Mouse (Mus musculus): Measurements from ENCODE around the gene Cd24a. TPM values are rescaled to one million over a fixed set of nuclear protein-coding genes. Genes with fewer than 3 reads are reported as not detected.
A peak's percentile ranks its signal among the peaks of the same experiment; 100 is the strongest.

Gene Cd24a
- total RNA-seq, 2 experiments from 2014 or later, result 3,214 to 5,406 TPM

DNA sequence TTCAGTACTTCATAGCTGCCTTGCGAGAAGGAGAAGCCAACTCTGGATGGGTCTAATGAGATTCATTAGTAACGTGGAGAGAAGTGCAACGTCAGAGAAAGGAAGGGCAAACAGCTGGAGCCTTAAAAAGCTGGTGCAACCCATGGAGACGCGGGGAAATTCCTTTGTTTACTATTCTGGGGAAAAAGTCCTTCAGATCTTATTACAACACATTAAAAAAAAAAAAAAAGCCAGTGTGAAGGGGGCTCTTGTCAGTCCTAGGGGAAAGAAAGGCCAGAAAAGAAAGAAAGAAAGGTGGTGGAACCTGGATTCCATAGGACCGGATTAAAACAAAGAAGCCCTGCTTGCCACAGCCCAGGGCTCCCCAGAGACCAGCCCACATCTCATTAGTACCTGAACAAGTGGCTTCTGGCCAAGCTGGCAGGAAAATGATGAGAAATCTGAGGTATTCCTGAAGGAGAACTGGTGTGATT lies 41.0 kb downstream of the Cd24a start:
- ATAC-seq (replicated peaks; ENCODE audit: low FRiP score, poor library complexity, severe bottlenecking), result no peak

DNA sequence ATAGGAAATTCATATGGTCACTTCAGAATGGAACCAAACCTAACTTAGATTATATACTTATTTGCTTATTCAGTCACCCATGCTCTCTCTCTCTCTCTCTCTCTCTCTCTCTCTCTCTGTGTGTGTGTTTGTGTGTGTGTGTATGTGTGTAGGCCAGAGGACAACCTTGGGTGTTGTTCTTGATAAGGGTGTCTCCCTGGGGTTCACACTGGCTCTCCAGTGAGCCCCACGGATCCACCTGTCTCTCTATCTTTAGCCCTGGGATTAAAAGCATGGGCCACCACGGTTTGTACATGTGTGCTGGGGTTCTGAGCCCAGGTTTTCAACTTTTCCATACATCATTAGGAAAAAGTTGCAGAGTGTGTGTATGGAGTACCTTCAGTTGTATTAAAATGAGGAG lies 41.9 kb downstream of the Cd24a start:
- ATAC-seq (replicated peaks; ENCODE audit: low FRiP score, poor library complexity, severe bottlenecking), result peak; percentile 42; the same call in 1 of the 2 replicates

DNA sequence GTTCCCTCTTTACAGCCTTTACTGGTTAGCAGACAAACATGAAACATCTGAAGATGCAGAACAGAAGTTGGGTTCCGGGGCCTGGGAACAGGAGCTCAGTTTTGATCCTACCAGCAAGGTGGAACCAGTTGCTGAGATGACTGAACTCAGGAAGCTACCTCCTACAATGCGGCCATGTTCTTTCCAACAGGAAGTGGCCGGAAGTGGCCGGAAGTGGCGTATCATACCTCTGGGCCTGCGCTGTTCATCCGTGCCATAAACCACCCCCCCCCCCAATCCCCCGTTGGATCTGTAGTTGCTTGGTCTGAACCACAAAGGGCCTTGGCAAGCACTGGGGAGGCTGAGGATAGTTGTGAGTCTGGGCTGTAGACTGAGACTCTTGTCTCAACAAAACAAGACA lies 45.4 kb downstream of the Cd24a start:
- no peak for ATAC-seq (replicated peaks; ENCODE audit: low FRiP score, poor library complexity, severe bottlenecking)

DNA sequence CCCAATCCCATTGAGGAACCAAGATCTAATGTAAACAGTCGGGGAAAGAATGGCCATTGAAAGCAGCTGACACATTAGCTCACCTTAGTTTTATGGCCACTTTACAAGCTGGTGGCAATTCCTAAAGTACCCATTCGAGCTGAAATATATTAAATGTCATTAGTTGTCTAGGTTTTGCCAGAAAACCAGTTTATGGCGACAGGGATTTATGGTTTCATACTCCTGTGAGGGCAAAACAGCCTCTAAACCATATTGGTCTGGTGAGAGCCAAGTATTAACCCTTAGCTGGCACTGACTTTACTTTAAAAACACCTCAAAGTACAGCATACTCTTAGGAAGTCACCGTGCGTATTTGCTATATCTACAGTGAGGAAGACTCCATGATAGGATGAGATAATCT lies 46.3 kb downstream of the Cd24a start:
- no peak for ATAC-seq (replicated peaks; ENCODE audit: low FRiP score, poor library complexity, severe bottlenecking)

DNA sequence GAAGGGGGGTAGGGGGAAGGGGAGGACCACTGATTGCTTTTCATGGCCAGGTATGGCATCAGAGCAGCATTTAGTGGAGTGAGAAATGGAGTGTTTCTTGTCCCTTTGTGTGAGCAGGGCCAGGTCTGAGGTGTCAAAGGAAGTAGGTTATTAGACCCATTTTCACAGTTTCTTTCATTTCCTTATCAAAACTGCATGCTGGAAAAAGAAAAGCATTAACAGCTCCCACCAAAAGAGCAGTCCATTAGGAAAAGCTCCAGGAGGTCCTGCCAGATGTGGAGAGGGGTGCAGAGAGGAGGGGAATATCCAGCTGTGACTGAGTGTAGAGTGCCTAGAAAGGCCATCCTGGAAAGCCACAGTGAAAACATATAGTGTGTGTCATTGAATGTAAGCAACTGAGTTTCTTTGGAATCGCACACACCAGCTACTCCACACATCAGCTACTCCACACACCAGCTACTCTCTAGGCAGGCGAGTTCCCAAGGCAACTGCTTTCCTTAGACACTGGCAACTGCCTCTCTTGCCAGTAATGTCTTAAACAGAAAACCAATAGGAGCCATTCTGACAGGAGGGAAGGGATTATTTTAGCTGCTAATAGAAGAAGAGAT lies 46.8 kb downstream of the Cd24a start:
- peak; percentile 28 for ATAC-seq (replicated peaks; ENCODE audit: low FRiP score, poor library complexity, severe bottlenecking)

DNA sequence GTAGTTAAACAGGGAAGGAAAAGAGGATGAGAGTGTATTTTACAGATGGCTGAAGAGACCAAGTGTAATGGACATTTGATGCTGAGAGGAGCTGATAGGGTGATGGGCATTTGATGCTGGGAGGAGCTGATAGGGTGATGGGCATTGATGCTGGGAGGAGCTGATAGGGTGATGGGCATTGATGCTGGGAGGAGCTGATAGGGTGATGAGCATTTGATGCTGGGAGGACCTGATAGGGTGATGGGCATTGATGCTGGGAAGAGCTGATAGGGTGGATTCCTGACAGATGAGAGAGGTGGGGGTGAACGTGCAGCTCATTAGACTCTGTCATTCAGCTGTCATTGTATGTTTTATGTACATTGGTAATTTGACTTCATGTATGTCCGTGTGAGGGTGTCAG lies 47.5 kb downstream of the Cd24a start:
- ATAC-seq (replicated peaks; ENCODE audit: low FRiP score, poor library complexity, severe bottlenecking), result peak; percentile 88

DNA sequence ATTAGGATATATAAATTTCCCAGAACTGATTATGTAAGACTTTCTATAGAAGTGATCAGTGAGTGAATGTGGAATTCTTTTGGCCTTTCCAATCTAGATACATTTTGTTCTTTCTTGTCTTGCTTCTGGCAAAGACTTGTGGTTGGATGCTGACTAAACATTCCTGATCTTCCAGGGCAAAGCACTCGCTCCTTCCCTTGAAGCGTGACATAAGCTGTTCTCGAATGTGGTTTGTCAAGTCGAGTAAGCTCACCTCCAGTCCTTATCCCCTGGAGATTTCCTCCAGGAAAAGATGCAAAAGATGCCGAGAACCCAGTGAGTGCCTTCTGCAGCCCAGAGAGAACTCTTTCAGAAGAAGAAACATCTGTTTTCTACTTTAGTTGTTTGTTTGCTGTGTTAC lies 51.1 kb downstream of the Cd24a start:
- ATAC-seq (replicated peaks; ENCODE audit: low FRiP score, poor library complexity, severe bottlenecking), result no peak

DNA sequence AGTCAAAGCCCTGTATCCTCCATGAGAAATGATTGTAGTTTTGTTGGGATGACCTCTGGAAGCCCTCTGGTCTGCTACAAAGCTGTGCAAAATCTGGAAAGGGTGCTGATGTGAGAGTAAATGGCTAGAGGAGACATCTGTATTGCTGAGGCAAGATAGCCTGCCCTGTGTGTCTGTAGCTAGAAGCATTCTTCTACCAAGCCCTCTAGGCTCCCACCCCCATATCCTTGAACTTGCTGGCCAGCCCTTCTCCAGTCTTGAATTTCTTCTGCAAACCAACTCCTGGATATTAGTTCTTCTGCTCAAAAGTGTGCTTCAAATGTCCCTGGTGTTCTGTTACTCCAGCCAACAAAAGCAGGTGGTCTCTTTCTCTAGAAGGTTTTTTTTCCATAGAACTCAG lies 51.8 kb downstream of the Cd24a start:
- ATAC-seq (replicated peaks; ENCODE audit: low FRiP score, poor library complexity, severe bottlenecking), result no peak

DNA sequence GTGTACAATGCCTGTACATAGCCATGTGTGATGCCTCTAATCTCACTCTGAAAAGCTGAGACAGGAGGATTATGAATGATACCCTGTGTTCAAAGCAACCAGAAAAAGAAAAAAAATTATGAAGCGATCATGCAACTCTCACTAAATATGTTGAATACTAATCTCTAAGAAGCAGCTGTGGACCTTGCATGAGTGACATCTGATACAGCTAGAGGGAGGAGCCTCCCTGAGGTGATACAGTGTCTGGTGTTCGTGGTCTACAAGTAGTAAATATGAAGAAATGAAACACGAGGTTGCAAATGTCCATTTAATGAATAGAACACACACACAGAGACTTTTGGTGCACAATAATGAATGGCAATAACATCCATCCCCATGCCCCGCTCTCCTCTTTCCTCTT lies 52.5 kb downstream of the Cd24a start:
- peak; percentile 88 for ATAC-seq (replicated peaks; ENCODE audit: low FRiP score, poor library complexity, severe bottlenecking)

DNA sequence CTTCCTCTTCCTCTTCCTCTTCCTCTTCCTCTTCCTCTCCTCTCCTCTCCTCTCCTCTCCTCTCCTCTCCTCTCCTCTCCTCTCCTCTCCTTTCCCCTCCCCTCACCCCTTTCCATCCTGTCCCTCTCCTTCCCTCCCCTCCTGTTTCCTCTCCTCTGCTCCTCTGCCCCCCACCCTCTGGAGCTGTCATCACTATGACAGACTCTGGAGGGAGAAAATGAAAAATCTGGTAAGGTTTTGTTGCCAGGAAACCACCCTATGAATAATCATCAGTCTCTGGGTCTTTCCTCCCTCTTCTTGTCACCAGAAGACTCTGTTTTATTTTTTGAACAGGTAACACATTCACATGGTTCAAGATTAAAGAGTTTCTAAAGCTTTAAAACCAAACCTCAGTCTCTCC lies 53.0 kb downstream of the Cd24a start:
- ATAC-seq (replicated peaks; ENCODE audit: low FRiP score, poor library complexity, severe bottlenecking), result no peak

DNA sequence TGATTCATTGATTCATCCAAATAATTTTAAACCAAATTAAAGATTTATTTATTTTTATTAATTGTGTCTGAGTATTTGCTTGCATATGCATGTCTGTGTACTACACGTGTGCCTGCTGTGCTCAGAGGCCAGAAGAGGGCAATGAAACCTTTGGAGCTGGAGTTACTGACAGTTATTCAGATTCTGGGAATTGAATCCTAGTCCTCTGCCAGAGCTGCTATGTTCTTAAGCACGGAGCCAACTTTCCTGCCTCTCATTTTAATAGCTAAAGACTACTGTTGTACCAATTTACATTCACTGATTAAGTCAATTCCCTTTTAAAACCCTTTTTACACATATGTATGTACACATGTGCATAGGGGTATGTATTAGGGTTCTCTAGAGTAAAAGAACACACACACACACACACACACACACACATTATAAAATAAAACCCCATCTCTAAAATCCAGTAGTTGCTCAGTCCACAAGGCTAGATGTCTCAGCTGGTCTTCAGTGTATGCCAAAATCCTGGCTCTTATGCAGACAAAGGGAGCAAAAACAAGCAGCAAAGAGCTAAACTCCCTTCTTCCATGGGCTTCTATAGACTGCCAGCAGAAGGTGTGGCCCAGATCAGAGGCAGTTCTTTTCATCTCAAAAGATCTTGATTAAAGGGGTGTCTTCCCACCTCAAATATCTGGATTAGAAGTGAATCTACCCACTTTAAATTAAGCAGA lies 53.7 kb downstream of the Cd24a start:
- no peak for ATAC-seq (replicated peaks; ENCODE audit: low FRiP score, poor library complexity, severe bottlenecking)

DNA sequence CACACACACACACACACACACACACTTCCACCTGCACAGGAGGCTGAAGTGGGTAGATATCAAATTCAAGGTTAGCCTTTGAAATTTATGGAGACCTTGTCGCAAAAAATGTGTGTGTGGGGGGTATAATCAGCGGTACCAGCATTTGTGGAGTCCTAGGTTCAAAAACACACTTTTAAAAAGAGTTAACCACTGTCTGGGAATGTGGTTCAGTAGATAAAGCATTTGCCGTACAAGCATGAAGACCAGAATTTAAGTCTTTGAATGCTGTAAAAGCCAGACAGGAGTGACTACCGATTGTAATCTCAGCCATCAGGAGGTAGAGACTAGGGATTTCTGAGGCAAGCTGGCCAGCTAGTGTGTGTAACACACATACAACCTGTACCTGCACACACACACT lies 55.0 kb downstream of the Cd24a start:
- ATAC-seq (replicated peaks; ENCODE audit: low FRiP score, poor library complexity, severe bottlenecking), result no peak

Other genes with a start within 250 kb of the Cd24a start
- 2.1 and 2.3 TPM in 2 replicates for gene Bend3, start 99.5 kb upstream of the Cd24a start, total RNA-seq (2015; ENCODE audit: low replicate concordance)
- gene Bend3, start 99.5 kb upstream of the Cd24a start, total RNA-seq (2017; ENCODE audit: low replicate concordance), result 0.70 and 0.85 TPM in 2 replicates
- 12.9 and 13.4 TPM in 2 replicates for gene Gm9803, start 54.2 kb upstream of the Cd24a start, total RNA-seq (2015; ENCODE audit: low replicate concordance)
- gene Gm9803, start 54.2 kb upstream of the Cd24a start, total RNA-seq (2017; ENCODE audit: low replicate concordance), result 1.3 and 3.3 TPM in 2 replicates
- 5.6 and 15.4 TPM in 2 replicates for gene 1700021F05Rik, start 37.3 kb upstream of the Cd24a start, total RNA-seq (2015; ENCODE audit: low replicate concordance)
- 8.9 and 11.0 TPM in 2 replicates for gene 1700021F05Rik, start 37.3 kb upstream of the Cd24a start, total RNA-seq (2017; ENCODE audit: low replicate concordance)